Mouse (Mus musculus) megakaryocyte, adult 5-6 weeks (primary cell): Measurements from ENCODE around the gene Efr3b. TPM values are rescaled to one million over a fixed set of nuclear protein-coding genes. Genes with fewer than 3 reads are reported as not detected.
"Not testable (repeated sequence)": the region's sequence is repeated elsewhere in the genome, so short reads cannot be mapped to it uniquely, and the experiment has no call there.

Source experiments
- ATAC-seq: 2 replicates; pipeline ENCODE4 v1.8.0; 2016; ENCODE audit warnings: mild to moderate bottlenecking, inconsistent platforms; ENCODE audit not compliant: poor library complexity, severe bottlenecking
- total RNA-seq, 2 experiments: library from RNA; stranded (forward) in 1 of 2; stranded (reverse) in 1 of 2; fragments of 153-499, 151-499 nt in 1 of 2; fragments of 221-1000, 200-1000 nt in 1 of 2; gene quantifications; 2 replicates each; pipeline versions ENCODE4 v1.2.3 to v1.2.4; 2015 to 2017

The Efr3b gene
- total RNA-seq, 2 experiments from 2014 or later = 0.04 to 0.09 TPM

DNA sequence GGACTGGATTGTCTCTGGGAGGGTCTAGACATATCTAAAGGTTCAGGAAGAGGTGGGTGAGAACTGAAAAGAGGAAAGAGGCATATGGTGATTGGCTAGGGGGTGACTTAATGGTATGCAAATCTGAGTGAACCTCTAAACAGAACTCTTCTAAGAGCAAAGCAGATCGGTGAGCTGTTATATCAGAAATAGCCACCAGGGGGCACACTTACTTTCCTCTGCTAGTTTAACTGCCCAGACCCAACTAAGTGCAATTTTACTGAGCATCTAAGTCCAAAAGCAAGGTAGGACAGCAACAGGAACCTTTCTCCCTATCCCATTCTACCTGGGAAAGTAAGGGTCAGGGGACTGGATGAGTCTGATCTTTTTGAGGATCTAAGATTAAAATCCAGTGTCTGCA is 55.0 kb downstream of the Efr3b start:
- no peak for ATAC-seq

GRCm38 (mm10) chr12:3982257-3982656 is 56.5 kb downstream of the Efr3b start:
- ATAC-seq = no peak

- peak; percentile 94 for ATAC-seq
These were observed 57.2 kb downstream of the Efr3b start for GRCm38 (mm10) chr12:3981350-3982131.

DNA sequence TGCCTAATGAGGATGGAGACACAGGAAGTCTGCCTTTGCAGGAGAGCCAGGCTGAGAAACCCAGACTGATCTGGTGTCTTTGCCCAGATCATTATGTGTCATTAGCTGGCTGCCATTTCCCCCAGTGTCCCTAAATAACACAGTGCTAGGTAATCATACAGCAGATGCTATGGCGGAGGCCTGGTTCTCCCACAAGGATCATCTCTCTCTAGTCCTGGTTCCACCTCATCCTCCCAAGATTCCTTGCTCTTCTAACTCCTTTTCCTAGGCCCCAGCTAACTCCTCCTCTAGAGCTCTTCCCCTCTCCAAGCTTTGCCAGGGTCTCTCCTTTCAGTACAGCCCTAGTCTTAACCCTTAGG is 57.7 kb downstream of the Efr3b start:
- no peak for ATAC-seq

- ATAC-seq = not testable (repeated sequence)
These were observed 65.5 kb downstream of the Efr3b start for GRCm38 (mm10) chr12:3973169-3973568.

- ATAC-seq = no peak
These were observed 70.3 kb downstream of the Efr3b start for GRCm38 (mm10) chr12:3968380-3968779.

DNA sequence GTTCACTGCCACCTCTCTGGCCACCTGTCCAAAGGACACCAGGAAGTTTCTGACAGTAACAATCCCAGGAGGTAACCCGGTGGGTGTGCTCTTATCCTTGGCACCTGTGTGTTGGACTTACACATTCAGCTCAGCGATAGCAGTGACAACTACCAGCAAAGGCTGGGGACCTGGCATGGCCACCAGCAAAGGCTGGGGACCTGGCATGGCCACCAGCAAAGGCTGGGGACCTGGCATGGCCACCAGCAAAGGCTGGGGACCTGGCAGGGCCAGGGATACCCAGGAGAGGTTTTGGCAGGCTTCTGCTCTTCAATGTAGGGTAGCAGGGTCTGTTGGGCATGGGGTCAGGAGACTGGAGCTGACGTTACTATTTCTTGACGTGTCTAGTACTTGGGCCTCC is 71.5 kb downstream of the Efr3b start:
- ATAC-seq = no peak

DNA sequence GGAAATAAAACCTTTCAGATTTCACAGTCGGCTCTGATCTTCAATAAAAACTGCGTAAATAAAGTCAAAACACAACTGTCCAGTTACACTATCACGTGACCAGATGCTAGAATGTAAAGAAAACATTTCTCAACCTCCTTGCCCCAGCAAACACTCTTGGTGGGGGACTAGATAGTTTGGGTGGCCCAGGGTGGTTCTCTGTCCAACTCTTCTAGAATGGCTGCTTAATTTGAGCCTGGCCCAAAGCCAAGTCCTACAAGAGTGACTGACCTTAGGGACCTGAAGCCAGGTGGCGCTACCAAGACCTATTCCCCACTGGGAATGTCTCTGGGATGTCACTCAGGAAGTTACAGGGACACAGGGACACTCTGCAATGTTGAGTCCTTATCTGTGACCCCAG is 78.2 kb downstream of the Efr3b start:
- ATAC-seq = no peak

DNA sequence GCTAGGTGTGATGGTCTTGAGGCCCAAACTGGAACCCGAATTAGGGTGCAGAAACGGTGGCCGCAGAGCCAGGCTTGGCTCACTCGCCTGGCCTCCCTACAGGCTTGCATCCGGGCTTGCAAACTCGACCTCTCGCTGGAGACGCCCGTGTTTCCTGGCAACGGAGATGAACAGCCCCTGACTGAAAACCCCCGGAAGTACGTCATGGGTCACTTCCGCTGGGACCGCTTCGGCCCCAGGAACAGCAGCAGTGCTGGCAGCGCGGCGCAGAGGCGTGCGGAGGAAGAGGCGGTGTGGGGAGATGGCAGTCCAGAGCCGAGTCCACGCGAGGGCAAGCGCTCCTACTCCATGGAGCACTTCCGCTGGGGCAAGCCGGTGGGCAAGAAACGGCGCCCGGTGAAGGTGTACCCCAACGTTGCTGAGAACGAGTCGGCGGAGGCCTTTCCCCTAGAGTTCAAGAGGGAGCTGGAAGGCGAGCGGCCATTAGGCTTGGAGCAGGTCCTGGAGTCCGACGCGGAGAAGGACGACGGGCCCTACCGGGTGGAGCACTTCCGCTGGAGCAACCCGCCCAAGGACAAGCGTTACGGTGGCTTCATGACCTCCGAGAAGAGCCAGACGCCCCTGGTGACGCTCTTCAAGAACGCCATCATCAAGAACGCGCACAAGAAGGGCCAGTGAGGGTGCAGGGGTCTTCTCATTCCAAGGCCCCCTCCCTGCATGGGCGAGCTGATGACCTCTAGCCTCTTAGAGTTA is 78.7 kb downstream of the Efr3b start:
- ATAC-seq = peak; percentile 98

GRCm38 (mm10) chr12:3956351-3956750 is 82.4 kb downstream of the Efr3b start:
- no peak for ATAC-seq

DNA sequence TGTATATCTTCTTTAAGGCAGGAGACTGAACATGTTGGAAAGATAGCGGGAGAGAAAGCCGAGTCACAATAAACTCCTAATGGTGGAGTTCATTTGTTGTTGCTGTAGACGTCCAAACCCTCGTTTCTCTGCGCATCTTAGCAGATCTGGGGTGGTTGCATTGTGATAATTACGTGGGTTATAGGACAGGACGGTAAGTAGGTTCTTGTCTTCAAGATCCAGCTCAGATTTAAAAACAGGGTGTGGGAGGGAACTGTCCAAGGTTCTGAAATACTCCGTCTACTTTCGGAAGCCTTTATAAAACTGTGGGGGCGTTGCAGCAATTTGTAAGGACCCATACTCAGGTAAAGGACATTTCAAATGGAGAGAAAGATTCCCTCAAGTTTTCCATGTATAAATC is 83.3 kb downstream of the Efr3b start:
- ATAC-seq = no peak

GRCm38 (mm10) chr12:3954651-3955050 is 84.1 kb downstream of the Efr3b start, which contains the start of gene Pomc:
Pomc (plus strand) TSS chr12:3954951.
- ATAC-seq = no peak

DNA sequence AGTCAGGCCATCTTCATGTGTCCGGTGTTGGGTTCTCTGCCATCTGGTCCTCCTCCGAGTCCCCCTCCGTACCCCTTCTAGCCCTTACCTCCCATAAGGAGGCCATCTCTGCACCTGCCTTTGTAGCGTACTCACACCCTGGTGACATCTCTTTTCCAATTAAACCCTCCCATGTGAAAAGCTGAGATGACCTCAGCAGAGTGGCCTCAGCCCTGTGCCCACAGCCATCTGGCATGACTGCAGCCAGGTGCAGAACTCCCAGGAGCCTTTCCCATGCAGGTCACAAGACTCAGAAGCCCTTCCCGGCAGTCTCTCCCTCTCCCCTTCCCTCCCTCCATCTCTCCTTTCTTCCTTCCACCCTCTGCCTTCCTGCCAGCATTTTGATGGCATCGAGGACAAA is 91.2 kb downstream of the Efr3b start:
- no peak for ATAC-seq

GRCm38 (mm10) chr12:3944454-3945073 is 94.2 kb downstream of the Efr3b start:
- no peak for ATAC-seq

DNA sequence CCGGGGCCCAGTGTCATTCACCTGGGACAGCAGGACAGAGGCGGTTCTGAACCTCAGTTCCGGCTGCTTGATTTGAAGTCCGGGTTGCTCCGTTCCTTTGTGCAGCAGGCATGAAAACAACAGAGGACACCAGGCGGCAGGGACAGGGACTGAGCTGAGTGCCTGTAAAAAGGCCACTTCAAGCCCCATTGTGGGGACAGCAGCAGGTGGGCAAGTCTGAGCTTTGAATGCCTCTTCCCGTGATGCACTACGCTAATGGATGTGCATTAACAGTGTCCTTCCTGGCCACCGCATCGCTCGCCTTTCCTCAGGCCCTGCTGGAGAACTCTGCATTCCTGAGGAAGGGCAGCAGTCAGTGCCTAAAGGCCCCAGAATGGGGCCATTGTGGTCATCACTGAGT is 96.7 kb downstream of the Efr3b start:
- no peak for ATAC-seq

DNA sequence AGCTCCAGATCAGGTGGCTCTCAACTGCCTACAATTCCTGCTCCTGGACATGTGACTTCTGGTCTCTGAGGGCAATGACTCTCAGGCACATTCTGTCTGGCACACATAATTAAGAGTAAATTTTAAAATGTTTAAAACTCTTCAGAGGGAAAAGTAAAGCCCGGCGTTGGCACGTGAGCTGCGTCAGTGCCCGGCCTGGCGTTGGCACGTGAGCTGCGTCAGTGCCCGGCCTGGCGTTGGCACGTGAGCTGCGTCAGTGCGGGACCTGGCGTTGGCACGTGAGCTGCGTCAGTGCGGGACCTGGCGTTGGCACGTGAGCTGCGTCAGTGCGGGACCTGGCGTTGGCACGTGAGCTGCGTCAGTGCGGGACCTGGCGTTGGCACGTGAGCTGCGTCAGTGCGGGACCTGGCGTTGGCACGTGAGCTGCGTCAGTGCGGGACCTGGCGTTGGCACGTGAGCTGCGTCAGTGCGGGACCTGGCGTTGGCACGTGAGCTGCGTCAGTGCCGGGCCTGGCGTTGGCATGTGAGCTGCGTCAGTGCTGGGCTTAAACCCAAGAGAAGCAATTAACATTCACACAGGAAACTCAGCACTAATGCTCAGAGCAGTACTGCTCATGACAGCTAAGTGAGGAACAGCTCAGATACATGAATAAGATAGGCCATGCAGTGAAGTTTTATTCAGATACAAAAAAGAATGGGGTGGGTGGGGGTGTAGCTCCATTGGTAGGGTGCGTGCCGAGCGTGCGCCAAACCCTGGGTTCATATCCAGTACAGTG is 108.4 kb downstream of the Efr3b start:
- ATAC-seq = not testable (repeated sequence)

DNA sequence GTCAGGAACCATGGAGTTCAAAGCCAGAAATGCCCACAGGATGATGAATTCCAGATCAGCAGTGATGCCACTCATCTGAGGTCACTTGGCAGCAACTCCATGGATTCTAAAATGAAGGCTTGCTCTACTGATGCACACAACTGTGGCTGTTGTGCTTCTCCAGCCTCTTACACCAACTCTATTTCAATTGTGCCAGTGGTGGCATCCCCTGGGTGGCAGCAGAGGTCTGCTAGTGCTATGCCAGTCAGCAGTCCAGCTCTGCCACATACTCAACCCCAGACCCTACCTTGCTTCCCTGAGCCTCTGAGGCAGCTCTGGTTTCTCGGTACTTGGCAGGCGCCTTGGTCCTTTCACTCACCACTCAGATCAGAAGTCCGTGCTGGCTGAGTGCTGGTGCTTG is 109.9 kb downstream of the Efr3b start:
- no peak for ATAC-seq

DNA sequence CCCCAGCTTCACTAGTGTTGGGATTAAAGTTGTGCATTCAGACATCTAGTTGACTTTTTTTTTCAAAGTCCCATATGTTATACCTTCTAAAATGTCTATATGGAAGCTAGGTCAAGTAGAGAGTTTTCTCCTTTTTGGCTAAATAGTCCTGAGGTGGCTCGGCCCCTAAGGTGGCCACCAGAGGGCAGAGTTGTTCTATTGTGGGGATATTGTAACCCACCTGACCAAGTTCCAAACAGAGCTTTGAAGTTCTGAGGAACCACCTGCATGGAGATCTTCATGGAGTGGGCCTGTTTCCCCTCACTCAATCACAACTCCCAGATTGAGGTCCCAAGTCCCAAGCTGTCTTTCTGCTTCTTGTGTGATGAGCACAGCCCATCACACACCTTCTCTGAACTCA is 112.6 kb downstream of the Efr3b start:
- ATAC-seq = peak; percentile 63

DNA sequence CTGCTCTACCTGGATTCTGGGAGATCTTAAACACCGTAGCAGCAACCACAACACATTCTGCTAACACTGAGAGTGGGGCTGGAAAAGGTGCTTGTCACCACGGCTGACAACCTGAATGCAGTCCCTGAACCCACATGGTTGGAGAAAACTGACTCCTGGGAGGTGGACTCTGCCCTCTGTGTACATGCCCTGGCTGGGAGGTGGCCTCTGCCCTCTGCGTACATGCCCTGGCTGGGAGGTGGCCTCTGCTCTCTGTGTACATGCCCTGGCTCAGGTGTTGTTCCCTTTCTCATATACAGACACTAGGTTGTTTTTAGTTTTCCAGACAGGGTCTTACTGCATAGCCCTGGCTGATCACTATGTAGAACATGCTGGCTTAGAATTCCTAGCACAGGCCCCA is 119.3 kb downstream of the Efr3b start:
- no peak for ATAC-seq

- no peak for ATAC-seq
These were observed 120.1 kb downstream of the Efr3b start for GRCm38 (mm10) chr12:3918577-3918976.
